Mouse (Mus musculus) cerebellum, adult 2 months (tissue): ENCODE data around the gene Gm43638. TPM values are rescaled to one million over a fixed set of nuclear protein-coding genes. Genes with fewer than 3 reads are reported as not detected.
"Not testable (repeated sequence)": the region's sequence is repeated elsewhere in the genome, so short reads cannot be mapped to it uniquely, and the experiment has no call there.

Experiments
- DNase-seq, 2 experiments: peaks; one replicate each; pipeline ENCODE4 v3.0.0; 2021
- H3K27ac ChIP-seq: fragments of 200-500 bp; 2 replicates; pipeline ENCODE4 v1.5.1; 2012; ENCODE audit warnings: low read length, control low read depth, inconsistent platforms; ENCODE audit not compliant: insufficient read depth
- H3K27me3 ChIP-seq: fragments of 200-500 bp; 2 replicates; pipeline ENCODE4 v1.6.1; 2012; ENCODE audit warnings: inconsistent platforms, mild to moderate bottlenecking, low read length, moderate library complexity; ENCODE audit not compliant: control insufficient read depth, insufficient read depth
- H3K4me1 ChIP-seq: fragments of 200-500 bp; 2 replicates; pipeline ENCODE4 v1.6.1; 2011; ENCODE audit warnings: low read length; ENCODE audit not compliant: control insufficient read depth, insufficient read depth
- H3K4me3 ChIP-seq: fragments of 200-500 bp; replicated peaks from 2 replicates; pipeline ENCODE3; 2011; ENCODE audit warnings: mild to moderate bottlenecking, low read depth, low read length, control low read depth; ENCODE audit not compliant: insufficient read depth
- CTCF ChIP-seq: fragments of 200-500 bp; IDR thresholded peaks from 2 replicates; pipeline ENCODE4 v1.5.1; 2011; ENCODE audit warnings: low read depth, mild to moderate bottlenecking, control low read depth, low read length, moderate library complexity, borderline replicate concordance; ENCODE audit not compliant: insufficient read depth
- POLR2A ChIP-seq: fragments of 200-500 bp; IDR thresholded peaks from 2 replicates; pipeline ENCODE4 v1.6.1; 2011; ENCODE audit warnings: low read length, control low read depth, borderline replicate concordance; ENCODE audit not compliant: insufficient read depth
- WGBS: fragments of 180-500 bp; shearing (Covaris S2); methylation state at CpG from one replicate; pipeline ENCODE4 v1.1.7; 2018; 5-methylcytosine and 5-hydroxymethylcytosine counted together
- polyA plus RNA-seq: library from polyadenylated mRNA; depleted of rRNA; stranded (reverse); fragments of >200 nt; gene quantifications from 2 replicates; pipeline ENCODE4 v1.2.3, GENCODE M21; 2012; rRNA removed

The Gm43638 gene
- not detected in 2 replicates for polyA plus RNA-seq

DNA sequence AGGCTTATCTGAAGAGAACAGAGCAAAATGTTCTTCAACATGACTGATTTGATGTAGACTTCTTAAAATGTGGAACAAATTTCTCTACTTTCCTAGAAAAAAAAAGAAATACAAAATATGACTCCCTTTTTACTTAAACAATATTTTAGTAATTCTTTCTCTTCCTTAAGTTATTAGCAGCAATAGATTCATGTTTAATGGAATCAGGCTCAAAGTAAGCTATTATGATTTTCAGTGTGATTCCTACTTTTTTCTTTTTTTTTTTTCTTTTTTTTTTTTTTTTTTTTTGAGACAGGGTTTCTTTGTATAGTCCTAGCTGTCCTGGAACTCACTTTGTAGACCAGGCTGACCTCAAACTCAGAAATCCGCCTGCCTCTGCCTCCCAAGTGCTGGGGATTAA, at the start of gene Gm43638:
Gene Gm43638 (minus strand): TSS at position 101 of the 400 bp plus-strand sequence.
- H3K4me3 ChIP-seq: not testable (repeated sequence)
- WGBS: 88% methylated on average over 1 of the region's 1 CpGs

DNA sequence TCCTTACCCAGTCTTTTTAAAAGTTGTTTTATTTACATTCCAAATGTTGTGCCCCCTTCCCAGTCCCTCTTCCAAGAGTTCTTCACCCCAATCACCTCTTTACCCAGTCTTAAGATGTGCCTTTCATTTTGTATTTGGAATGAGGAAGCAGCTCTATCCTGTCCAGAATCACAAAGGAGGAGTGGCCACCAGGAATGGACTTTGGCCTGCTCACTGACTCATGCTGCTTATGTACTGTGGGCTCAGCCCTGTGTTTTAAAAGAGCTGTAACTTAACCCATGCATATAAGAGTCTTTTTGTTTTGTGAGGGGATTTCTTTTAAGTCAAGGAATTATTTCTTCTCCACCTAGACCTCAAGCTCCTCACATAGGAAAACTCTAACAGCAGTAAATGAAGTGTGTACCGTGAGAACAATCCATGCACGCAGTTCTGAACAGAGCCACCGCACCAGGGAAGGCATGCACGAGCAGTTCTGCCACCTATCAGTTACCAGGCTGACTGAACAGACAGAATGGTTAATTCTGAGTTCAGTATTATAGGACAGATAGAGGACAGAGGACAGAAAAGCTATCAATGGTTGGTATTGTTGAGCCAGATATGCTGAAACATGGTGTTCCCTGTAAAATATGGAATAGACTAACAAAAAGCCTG, 49.5 kb upstream of the Gm43638 start:
- Histone ChIP-seq H3K4me3 (no peak overlapping the region), H3K4me1 (no peaks in the 10 kb centered on the region), H3K27me3 (no peaks in the 10 kb centered on the region), H3K27ac (no peak overlapping the region)
- DNase-seq: no peak
- WGBS: 29% methylated on average over 4 of the region's 4 CpGs
- TF ChIP-seq POLR2A: no peak

More for the DNA sequence above, at the start of gene Gm43638:
- not testable (repeated sequence) for H3K27me3 ChIP-seq, DNase-seq, H3K4me1 ChIP-seq, H3K27ac ChIP-seq

DNA sequence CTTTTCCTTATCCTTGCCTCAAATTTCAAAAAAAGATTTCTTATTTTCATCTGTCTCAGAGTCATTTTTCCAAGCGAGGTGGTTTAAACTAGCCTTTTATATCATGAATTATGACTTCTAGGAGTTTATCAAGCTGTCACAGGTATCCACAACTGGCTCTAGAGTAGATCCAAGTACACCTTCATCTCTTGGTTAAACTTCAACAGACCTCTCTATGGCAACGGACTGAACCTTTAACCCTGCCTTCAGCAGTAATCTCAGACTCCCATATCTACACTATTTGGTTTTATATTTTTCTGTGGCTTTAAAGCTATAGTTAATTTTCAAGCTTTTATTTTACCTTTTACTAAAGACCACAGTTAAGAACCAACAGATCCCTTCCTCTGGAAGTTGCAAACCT, 45.7 kb upstream of the Gm43638 start:
- no peak for DNase-seq
- TF ChIP-seq POLR2A: no peak
- no peak for TF ChIP-seq CTCF
- Histone ChIP-seq H3K4me3 (no peak overlapping the region), H3K4me1 (no peaks in the 10 kb centered on the region), H3K27ac (no peak overlapping the region), H3K27me3 (no peaks in the 10 kb centered on the region)
- WGBS: 74% methylated on average over 2 of the region's 2 CpGs

- H3K27me3 ChIP-seq, H3K4me1 ChIP-seq, DNase-seq, H3K4me3 ChIP-seq, H3K27ac ChIP-seq: not testable (repeated sequence)
- 87% methylated on average over 2 of the region's 2 CpGs for WGBS
Observed at GRCm38 (mm10) chr5:87523561-87523960, 37.0 kb upstream of the Gm43638 start.

DNA sequence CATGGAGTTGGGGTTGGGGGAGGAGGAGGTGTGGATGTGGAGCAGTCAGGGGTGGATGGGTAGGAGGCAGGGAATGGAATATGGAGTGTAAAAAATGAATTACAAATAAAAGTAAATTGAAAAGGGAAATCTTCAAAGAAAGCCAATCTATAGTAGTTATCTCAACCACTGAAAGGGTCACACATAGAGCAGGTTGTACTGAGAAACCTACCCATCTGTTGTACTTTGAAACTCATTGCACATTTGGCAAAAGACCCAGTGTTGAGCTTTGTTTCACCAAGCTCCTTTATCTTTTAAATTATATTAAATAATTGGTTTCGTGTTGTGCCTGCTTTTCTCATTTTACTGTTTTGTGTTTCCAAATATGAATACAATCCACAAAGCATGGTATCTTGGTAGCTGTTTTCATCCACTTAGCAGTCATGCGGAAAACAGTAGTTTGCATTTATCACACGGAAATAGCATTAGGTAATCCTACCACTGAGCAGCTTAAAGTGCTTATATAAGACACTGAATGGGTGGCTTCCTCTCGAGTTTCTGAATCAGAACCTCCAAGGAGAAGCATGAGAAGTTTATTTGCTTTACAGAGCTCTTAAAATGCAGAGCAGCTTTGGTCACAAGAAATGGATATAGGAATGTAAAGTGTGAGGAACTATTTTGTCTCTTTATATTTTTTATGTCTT, 19.3 kb upstream of the Gm43638 start:
- WGBS: 45% methylated on average over 4 of the region's 4 CpGs

DNA sequence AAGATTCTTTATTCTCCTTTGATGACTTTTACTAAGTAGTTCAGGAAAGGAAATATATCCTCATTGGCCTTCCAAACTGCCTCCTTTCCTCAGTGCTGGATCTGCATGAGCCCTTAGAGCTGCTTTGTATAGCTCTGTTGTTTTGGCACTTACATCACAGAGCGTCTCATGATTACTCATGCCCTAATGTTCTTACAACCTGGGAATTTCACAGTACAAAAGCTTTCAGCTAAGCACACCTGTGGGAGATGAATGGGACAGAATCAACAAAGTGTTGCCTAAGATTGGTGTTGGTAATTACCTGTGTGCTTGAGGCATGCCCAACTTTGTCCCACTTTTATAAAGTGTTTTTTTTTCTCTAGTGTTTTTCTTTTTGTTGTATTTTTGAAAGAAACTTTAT, 16.1 kb upstream of the Gm43638 start:
- H3K4me1 ChIP-seq: no peaks in the 10 kb centered on the region
- 57% methylated on average over 1 of the region's 1 CpGs for WGBS

More for the DNA sequence above, 19.3 kb upstream of the Gm43638 start:
- H3K27me3 ChIP-seq: no peaks in the 10 kb centered on the region
- TF ChIP-seq POLR2A (no peak), CTCF (no peak)
- no peak overlapping the region for H3K4me3 ChIP-seq
- H3K27ac ChIP-seq: no peak overlapping the region
- H3K4me1 ChIP-seq: no peaks in the 10 kb centered on the region
- no peak for DNase-seq

DNA sequence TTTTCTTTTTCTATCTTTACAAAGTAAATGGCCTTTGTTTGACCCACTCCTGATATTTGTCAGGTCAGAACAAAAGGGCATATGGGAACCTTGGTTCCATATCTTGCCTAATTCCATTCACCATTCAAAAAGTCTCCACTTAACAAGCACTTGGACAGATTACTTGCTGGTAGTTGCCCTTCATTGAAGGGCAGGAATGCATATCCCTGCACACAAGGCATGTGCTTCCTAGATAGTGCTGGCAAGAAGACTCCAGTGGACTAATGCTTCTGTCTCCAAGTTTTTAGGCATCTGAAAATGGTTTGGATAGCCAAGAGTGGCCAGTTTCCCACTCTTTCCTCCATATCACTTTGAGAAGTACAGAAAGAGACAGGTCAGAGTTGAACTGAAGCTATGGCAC, 12.7 kb upstream of the Gm43638 start:
- Histone ChIP-seq H3K27me3 (no peaks in the 10 kb centered on the region), H3K4me1 (no peaks in the 10 kb centered on the region), H3K27ac (no peak overlapping the region), H3K4me3 (no peak overlapping the region)
- no peak for DNase-seq
- TF ChIP-seq POLR2A: no peak
- TF ChIP-seq CTCF: no peak

More for the DNA sequence above, 16.1 kb upstream of the Gm43638 start:
- H3K27ac ChIP-seq: no peak overlapping the region
- no peak overlapping the region for H3K4me3 ChIP-seq
- no peaks in the 10 kb centered on the region for H3K27me3 ChIP-seq
- DNase-seq: no peak
- no peak for TF ChIP-seq POLR2A

DNA sequence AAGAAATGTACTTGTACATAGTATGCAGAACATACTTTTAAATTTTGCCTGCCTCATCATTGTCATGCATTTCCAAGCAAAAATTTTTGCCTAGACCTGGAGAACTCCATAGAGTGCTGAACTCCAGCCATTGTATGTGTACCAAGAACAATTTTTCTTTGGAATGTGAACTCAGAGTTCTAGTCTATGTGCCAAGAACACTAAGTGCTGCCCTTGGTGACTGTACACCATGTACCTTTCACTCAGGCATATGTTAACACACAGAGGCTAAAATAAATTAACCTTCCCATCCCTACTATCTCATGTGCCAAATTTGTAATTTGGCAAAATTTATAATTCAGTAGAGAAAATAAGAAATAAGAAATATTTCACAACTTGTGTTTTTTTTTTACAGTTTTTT, 12.3 kb upstream of the Gm43638 start:
- DNase-seq: no peak
- Histone ChIP-seq H3K27ac (no peak overlapping the region), H3K4me3 (no peak overlapping the region), H3K4me1 (no peaks in the 10 kb centered on the region), H3K27me3 (no peaks in the 10 kb centered on the region)
- TF ChIP-seq CTCF (no peak), POLR2A (no peak)
